Mouse (Mus musculus) myocyte (in vitro differentiated cells): ENCODE data around the gene Hpd. TPM values are rescaled to one million over a fixed set of nuclear protein-coding genes. Genes with fewer than 3 reads are reported as not detected.

Source experiments
- H3K27me3 ChIP-seq: one replicate; pipeline ENCODE4 v1.6.1; 2011; ENCODE audit not compliant: control insufficient read depth, insufficient read depth, insufficient read length
- H3K36me3 ChIP-seq: one replicate; pipeline ENCODE4 v1.6.1; 2011; ENCODE audit not compliant: control insufficient read depth, insufficient read depth
- H3K4me2 ChIP-seq: one replicate; pipeline ENCODE4 v1.6.1; 2011; ENCODE audit warnings: low read depth, control low read depth
- H3K4me3 ChIP-seq: one replicate; pipeline ENCODE4 v1.5.1; 2011; ENCODE audit warnings: mild to moderate bottlenecking, control low read depth, moderate library complexity
- H3K79me2 ChIP-seq: one replicate; pipeline ENCODE4 v1.6.1; 2011; ENCODE audit not compliant: control insufficient read depth, insufficient read depth
- H3ac ChIP-seq: one replicate; pipeline ENCODE4 v1.6.1; 2011; ENCODE audit not compliant: control insufficient read depth, insufficient read length
- CEBPB ChIP-seq: IDR thresholded peaks from 2 replicates; pipeline ENCODE4 v1.6.1; 2011; ENCODE audit warnings: mild to moderate bottlenecking, moderate library complexity; ENCODE audit not compliant: poor library complexity, insufficient read depth, severe bottlenecking
- E2F4 ChIP-seq: IDR thresholded peaks from one replicate; pipeline ENCODE4 v1.6.1; 2011; ENCODE audit warnings: mild to moderate bottlenecking, control low read depth, moderate library complexity; ENCODE audit not compliant: insufficient read depth
- MAX ChIP-seq: IDR thresholded peaks from one replicate; pipeline ENCODE4 v1.6.1; 2011; ENCODE audit warnings: low read depth, mild to moderate bottlenecking, control low read depth
- MYOD1 ChIP-seq, 3 experiments: IDR thresholded peaks; one replicate each; pipeline ENCODE4 v1.6.1; 2011; ENCODE audit warnings: control low read depth in 2 of 3, low read depth in 2 of 3, mild to moderate bottlenecking in 2 of 3, moderate library complexity in 1 of 3; ENCODE audit not compliant: insufficient read length in 2 of 3, control insufficient read depth in 1 of 3
- MYOG ChIP-seq, 3 experiments: IDR thresholded peaks; one replicate each; pipeline ENCODE4 v1.6.1; 2011; ENCODE audit warnings: control low read depth in 2 of 3, low read depth in 2 of 3, mild to moderate bottlenecking in 2 of 3; ENCODE audit not compliant: insufficient read length in 2 of 3, control insufficient read depth in 1 of 3, insufficient read depth in 1 of 3
- POLR2A ChIP-seq: IDR thresholded peaks from one replicate; pipeline ENCODE4 v1.6.1; 2011; ENCODE audit warnings: low read depth, mild to moderate bottlenecking, control low read depth, moderate library complexity; ENCODE audit not compliant: insufficient read length
- POLR2AphosphoS2 ChIP-seq: IDR thresholded peaks from one replicate; pipeline ENCODE4 v1.6.1; 2011; ENCODE audit warnings: low read depth, control low read depth; ENCODE audit not compliant: insufficient read length
- REST ChIP-seq: IDR thresholded peaks from one replicate; pipeline ENCODE4 v1.6.1; 2011; ENCODE audit warnings: mild to moderate bottlenecking, control low read depth, moderate library complexity; ENCODE audit not compliant: insufficient read depth, insufficient read length
- SRF ChIP-seq: IDR thresholded peaks from one replicate; pipeline ENCODE4 v1.6.1; 2011; ENCODE audit warnings: low read depth; ENCODE audit not compliant: control insufficient read depth, insufficient read length
- TCF12 ChIP-seq: IDR thresholded peaks from one replicate; pipeline ENCODE4 v1.6.1; 2011; ENCODE audit warnings: mild to moderate bottlenecking, control low read depth; ENCODE audit not compliant: poor library complexity, insufficient read depth, severe bottlenecking
- TCF3 ChIP-seq: IDR thresholded peaks from one replicate; pipeline ENCODE4 v1.6.1; 2011; ENCODE audit warnings: low read depth, control low read depth; ENCODE audit not compliant: insufficient read length
- USF1 ChIP-seq: IDR thresholded peaks from one replicate; pipeline ENCODE4 v1.6.1; 2011; ENCODE audit warnings: low read depth, mild to moderate bottlenecking, control low read depth, moderate library complexity
- polyA plus RNA-seq: library from polyadenylated mRNA; unstranded; fragments of >200 nt; fragmentation: generic; extraction: Trizol; gene quantifications from one replicate; pipeline ENCODE4 v1.2.1, GENCODE M21; 2012; ENCODE audit warnings: missing spikeins

The Hpd gene
- polyA plus RNA-seq, 1 experiment: not detected

- Histone ChIP-seq H3K36me3 (no peaks in the 10 kb centered on the region), H3K27me3 (peaks cover 18% of the 10 kb centered on the region), H3ac (no peak overlapping the region), H3K4me3 (no peak overlapping the region), H3K4me2 (no peak overlapping the region), H3K79me2 (no peaks in the 10 kb centered on the region)
- no peak for TF ChIP-seq E2F4
- TF ChIP-seq MAX: no peak
- no peak for TF ChIP-seq REST
- no peak for TF ChIP-seq USF1
- no peak for TF ChIP-seq TCF12
Observed at GRCm38 (mm10) chr5:123194856-123195255, 12.3 kb upstream of the Hpd start.

GRCm38 (mm10) chr5:123193436-123193835 is 10.9 kb upstream of the Hpd start:
- no peaks in the 10 kb centered on the region for H3K79me2 ChIP-seq
- no peak overlapping the region for H3ac ChIP-seq
- TF ChIP-seq REST: no peak
- no peak for TF ChIP-seq POLR2A
- TF ChIP-seq CEBPB: no peak
- TF ChIP-seq E2F4: no peak
- TF ChIP-seq MYOG (IDR thresholded peaks at IDR 0.05; ENCODE audit: control insufficient read depth in 1 of 3, insufficient read depth in 1 of 3, insufficient read length in 2 of 3, low read depth in 2 of 3): no peak
- no peak for TF ChIP-seq POLR2AphosphoS2
- TF ChIP-seq TCF3: no peak
- no peak for TF ChIP-seq TCF12
- no peak for TF ChIP-seq USF1
- no peak for TF ChIP-seq MAX
- TF ChIP-seq MYOD1 (IDR thresholded peaks at IDR 0.05; ENCODE audit: control insufficient read depth in 1 of 3, insufficient read length in 2 of 3, low read depth in 2 of 3): no peak
- H3K36me3 ChIP-seq: no peaks in the 10 kb centered on the region
- no peak overlapping the region for H3K4me3 ChIP-seq
- no peak overlapping the region for H3K4me2 ChIP-seq
- peaks cover 18% of the 10 kb centered on the region for H3K27me3 ChIP-seq

- Histone ChIP-seq H3ac (no peak overlapping the region), H3K36me3 (no peaks in the 10 kb centered on the region), H3K4me3 (no peak overlapping the region), H3K4me2 (no peak overlapping the region), H3K79me2 (no peaks in the 10 kb centered on the region), H3K27me3 (peaks cover 24% of the 10 kb centered on the region)
- TF ChIP-seq MYOD1 (IDR thresholded peaks at IDR 0.05; ENCODE audit: control insufficient read depth in 1 of 3, insufficient read length in 2 of 3, low read depth in 2 of 3): no peak
- TF ChIP-seq USF1: no peak
- no peak for TF ChIP-seq TCF3
- TF ChIP-seq MYOG (IDR thresholded peaks at IDR 0.05; ENCODE audit: control insufficient read depth in 1 of 3, insufficient read depth in 1 of 3, insufficient read length in 2 of 3, low read depth in 2 of 3): no peak
- TF ChIP-seq E2F4: no peak
- TF ChIP-seq CEBPB: no peak
- TF ChIP-seq TCF12: no peak
Observed at GRCm38 (mm10) chr5:123192606-123193150, 10.2 kb upstream of the Hpd start.

- TF ChIP-seq POLR2A (no peak), MAX (no peak), REST (no peak), CEBPB (no peak), POLR2AphosphoS2 (no peak), TCF12 (no peak), USF1 (no peak), MYOG (IDR thresholded peaks at IDR 0.05; ENCODE audit: control insufficient read depth in 1 of 3, insufficient read depth in 1 of 3, insufficient read length in 2 of 3, low read depth in 2 of 3) (no peak), SRF (no peak), TCF3 (no peak), E2F4 (no peak), MYOD1 (IDR thresholded peaks at IDR 0.05; ENCODE audit: control insufficient read depth in 1 of 3, insufficient read length in 2 of 3, low read depth in 2 of 3) (no peak)
- Histone ChIP-seq H3K4me2 (no peak overlapping the region), H3ac (no peak overlapping the region), H3K36me3 (no peaks in the 10 kb centered on the region), H3K27me3 (peaks cover 19% of the 10 kb centered on the region), H3K79me2 (no peaks in the 10 kb centered on the region), H3K4me3 (no peak overlapping the region)
Observed at GRCm38 (mm10) chr5:123191427-123191826, 8.9 kb upstream of the Hpd start.

GRCm38 (mm10) chr5:123190912-123191311 is 8.4 kb upstream of the Hpd start:
- H3K27me3 ChIP-seq: peaks cover 19% of the 10 kb centered on the region
- no peak overlapping the region for H3ac ChIP-seq
- no peak overlapping the region for H3K4me2 ChIP-seq
- H3K36me3 ChIP-seq: no peaks in the 10 kb centered on the region
- no peaks in the 10 kb centered on the region for H3K79me2 ChIP-seq
- no peak for TF ChIP-seq MAX
- no peak for TF ChIP-seq SRF
- TF ChIP-seq REST: no peak
- TF ChIP-seq TCF3: no peak
- TF ChIP-seq TCF12: no peak
- no peak for TF ChIP-seq E2F4
- TF ChIP-seq MYOG (IDR thresholded peaks at IDR 0.05; ENCODE audit: control insufficient read depth in 1 of 3, insufficient read depth in 1 of 3, insufficient read length in 2 of 3, low read depth in 2 of 3): no peak
- TF ChIP-seq MYOD1 (IDR thresholded peaks at IDR 0.05; ENCODE audit: control insufficient read depth in 1 of 3, insufficient read length in 2 of 3, low read depth in 2 of 3): no peak
- TF ChIP-seq POLR2A: no peak
- TF ChIP-seq USF1: no peak
- TF ChIP-seq CEBPB: no peak
- TF ChIP-seq POLR2AphosphoS2: no peak
- no peak overlapping the region for H3K4me3 ChIP-seq
